Mouse (Mus musculus): ENCODE data around the gene Rabl3. TPM values are rescaled to one million over a fixed set of nuclear protein-coding genes. Genes with fewer than 3 reads are reported as not detected.

Rabl3 gene
- 19.9 and 20.4 TPM in 2 replicates for polyA plus RNA-seq (2015; fragmentation: Nextera tagmentation; extraction: Ambion mirVana)

DNA sequence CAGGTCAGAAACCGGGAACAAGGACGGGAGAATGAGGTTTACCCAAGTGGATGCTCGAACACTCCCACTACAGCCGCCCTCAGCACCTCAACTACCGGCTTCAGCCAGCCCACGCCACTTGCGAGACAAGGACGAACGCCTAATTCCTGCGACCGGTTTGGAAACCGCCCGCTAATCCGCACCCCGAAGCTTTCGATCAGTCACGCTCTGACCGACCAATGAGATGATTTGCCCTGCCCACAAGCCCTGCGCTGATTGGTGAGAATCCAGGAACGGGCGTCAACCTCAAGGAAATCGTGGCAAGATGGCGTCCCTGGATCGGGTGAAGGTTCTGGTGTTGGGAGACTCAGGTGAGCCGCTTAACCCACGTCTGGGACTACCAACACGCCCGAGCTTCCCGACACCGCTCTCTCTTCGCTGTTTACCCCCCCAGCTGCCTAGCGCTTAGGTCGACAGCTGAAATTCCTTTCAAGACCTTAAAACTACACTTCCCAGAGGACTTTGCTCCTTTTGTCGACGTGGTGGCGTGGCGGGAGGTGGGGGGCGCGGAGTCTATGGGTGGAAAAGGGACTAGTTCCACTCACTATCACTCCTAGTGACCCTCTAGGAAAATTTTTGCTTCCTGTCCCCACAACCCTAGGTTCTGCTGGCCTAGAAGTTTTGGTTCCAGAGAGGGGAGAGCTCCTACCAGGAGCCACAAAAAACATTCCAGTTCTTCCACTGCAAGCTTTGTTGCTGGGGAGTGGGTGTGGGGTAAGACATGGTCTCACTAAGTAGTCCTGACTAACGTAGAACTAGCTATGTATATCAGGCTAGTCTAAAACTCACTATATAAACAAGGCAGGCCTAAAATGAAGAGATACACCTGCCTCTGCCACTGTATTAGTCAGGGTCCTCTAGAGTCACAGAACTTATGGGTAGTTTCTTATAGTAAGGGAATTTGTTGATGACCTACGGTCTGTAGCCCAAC is at the start of gene Rabl3, which contains the start of gene Gtf2e1:
Gene Rabl3, plus strand, starts transcription at position 275 of the 970 bp plus-strand sequence.
Gene Gtf2e1, minus strand, starts transcription at position 179 of the 970 bp plus-strand sequence.
- Histone ChIP-seq H3K27me3 (ENCODE audit: control insufficient read depth, insufficient read depth, low read length) (no peaks in the 10 kb centered on the region), H3K4me1 (ENCODE audit: control insufficient read depth, insufficient read depth, low read length) (peaks cover 16% of the 10 kb centered on the region), H3K36me3 (ENCODE audit: control insufficient read depth, insufficient read depth) (peaks cover 20% of the 10 kb centered on the region), H3K9ac (ENCODE audit: low read length) (peak within 1 kb of the TSS; percentile 92), H3K9me3 (replicated peaks; ENCODE audit: control insufficient read depth, low read length) (no peaks in the 10 kb centered on the region), H3K4me3 (ENCODE audit: low read length) (peak within 1 kb of the TSS; percentile 98), H3K4me2 (ENCODE audit: low read depth, low read length) (peak within 1 kb of the TSS; percentile 90), H3K27ac (ENCODE audit: low read length) (peak within 1 kb of the TSS; percentile 94)
- 2% methylated on average over 41 of the region's 41 CpGs for WGBS
- peak; percentile 99 for ATAC-seq (replicated peaks; ENCODE audit: extremely low read depth, insufficient read depth, low FRiP score)

DNA sequence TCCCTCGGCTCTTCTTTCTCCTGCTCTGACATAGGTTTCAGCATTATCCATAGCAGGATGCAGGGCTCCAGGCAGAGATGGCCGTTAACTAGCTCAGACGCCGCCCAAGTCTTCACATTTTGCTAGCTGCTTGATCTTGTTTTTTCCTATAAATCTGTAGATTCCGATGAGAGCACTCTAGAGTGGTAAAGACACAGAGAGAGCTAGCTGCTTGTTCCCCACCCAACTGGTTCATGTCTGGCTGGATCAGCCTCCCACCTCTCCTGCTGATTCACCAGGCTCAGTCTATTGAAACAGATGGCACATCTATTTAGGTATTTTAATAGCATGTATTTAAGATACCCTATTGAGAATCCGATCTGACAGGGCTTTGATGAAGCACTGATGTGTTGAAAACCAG is 44.7 kb upstream of the Rabl3 start:
- no peak for ATAC-seq (replicated peaks; ENCODE audit: extremely low read depth, insufficient read depth, low FRiP score)
- Histone ChIP-seq H3K27me3 (ENCODE audit: control insufficient read depth, insufficient read depth, low read length) (no peaks in the 10 kb centered on the region), H3K9ac (ENCODE audit: low read length) (no peak overlapping the region), H3K4me1 (ENCODE audit: control insufficient read depth, insufficient read depth, low read length) (no peaks in the 10 kb centered on the region), H3K4me2 (ENCODE audit: low read depth, low read length) (no peak overlapping the region), H3K27ac (ENCODE audit: low read length) (no peak overlapping the region), H3K9me3 (replicated peaks; ENCODE audit: control insufficient read depth, low read length) (no peaks in the 10 kb centered on the region), H3K4me3 (ENCODE audit: low read length) (no peak overlapping the region), H3K36me3 (ENCODE audit: control insufficient read depth, insufficient read depth) (no peaks in the 10 kb centered on the region)
- WGBS, result 83% methylated on average over 6 of the region's 6 CpGs

DNA sequence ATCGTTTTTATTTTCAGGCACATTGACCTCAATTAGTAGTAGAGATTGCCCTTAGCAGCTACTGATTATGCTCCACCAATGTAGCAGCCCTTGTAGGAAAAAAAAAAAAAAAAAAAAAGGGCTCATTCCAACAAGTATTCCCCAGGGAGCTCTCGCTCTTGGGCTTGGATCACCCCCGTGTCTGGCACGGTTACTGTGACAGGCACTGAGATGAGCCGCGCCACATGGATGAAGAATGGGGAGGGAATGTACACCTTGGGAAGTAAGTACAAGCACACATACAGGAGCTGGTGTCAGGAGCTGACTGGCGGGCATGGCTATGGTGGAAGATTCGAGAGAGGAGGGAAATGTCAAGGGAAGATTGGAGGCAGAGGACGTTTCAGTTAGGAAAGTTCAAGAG is 41.1 kb upstream of the Rabl3 start:
- 65% methylated on average over 9 of the region's 9 CpGs for WGBS
- no peaks in the 10 kb centered on the region for H3K36me3 ChIP-seq (ENCODE audit: control insufficient read depth, insufficient read depth)
- ATAC-seq (replicated peaks; ENCODE audit: extremely low read depth, insufficient read depth, low FRiP score), result no peak
- no peak overlapping the region for H3K27ac ChIP-seq (ENCODE audit: low read length)
- H3K9ac ChIP-seq (ENCODE audit: low read length), result no peak overlapping the region
- H3K4me2 ChIP-seq (ENCODE audit: low read depth, low read length), result no peak overlapping the region
- no peaks in the 10 kb centered on the region for H3K27me3 ChIP-seq (ENCODE audit: control insufficient read depth, insufficient read depth, low read length)
- no peaks in the 10 kb centered on the region for H3K9me3 ChIP-seq (replicated peaks; ENCODE audit: control insufficient read depth, low read length)
- H3K4me3 ChIP-seq (ENCODE audit: low read length), result no peak overlapping the region
- H3K4me1 ChIP-seq (ENCODE audit: control insufficient read depth, insufficient read depth, low read length), result no peaks in the 10 kb centered on the region

DNA sequence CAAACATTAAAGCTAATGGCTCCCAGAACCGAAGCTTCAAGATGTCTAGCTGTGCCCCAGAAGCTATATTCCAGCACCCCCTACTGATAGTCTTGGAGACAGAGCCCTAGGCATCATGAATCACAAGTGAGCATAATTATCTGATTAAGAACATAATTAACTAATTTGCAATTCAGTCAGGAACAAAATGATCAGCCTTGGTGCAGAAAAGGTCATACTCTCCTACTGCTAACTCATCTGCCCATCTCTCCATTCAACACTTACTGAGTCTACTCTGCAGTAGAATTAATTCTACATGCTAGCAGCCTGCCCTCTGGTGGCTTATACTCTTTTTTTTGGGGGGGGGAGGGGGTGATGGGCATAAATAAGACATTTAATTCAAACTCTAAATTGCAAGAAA is 35.2 kb upstream of the Rabl3 start:
- H3K9ac ChIP-seq (ENCODE audit: low read length), result no peak overlapping the region
- WGBS, result 67% methylated on average over 1 of the region's 1 CpGs
- H3K27me3 ChIP-seq (ENCODE audit: control insufficient read depth, insufficient read depth, low read length), result no peaks in the 10 kb centered on the region
- no peak overlapping the region for H3K4me2 ChIP-seq (ENCODE audit: low read depth, low read length)
- no peaks in the 10 kb centered on the region for H3K9me3 ChIP-seq (replicated peaks; ENCODE audit: control insufficient read depth, low read length)
- no peak overlapping the region for H3K27ac ChIP-seq (ENCODE audit: low read length)
- H3K36me3 ChIP-seq (ENCODE audit: control insufficient read depth, insufficient read depth), result no peaks in the 10 kb centered on the region
- no peak overlapping the region for H3K4me3 ChIP-seq (ENCODE audit: low read length)
- H3K4me1 ChIP-seq (ENCODE audit: control insufficient read depth, insufficient read depth, low read length), result no peaks in the 10 kb centered on the region
- ATAC-seq (replicated peaks; ENCODE audit: extremely low read depth, insufficient read depth, low FRiP score), result no peak

DNA sequence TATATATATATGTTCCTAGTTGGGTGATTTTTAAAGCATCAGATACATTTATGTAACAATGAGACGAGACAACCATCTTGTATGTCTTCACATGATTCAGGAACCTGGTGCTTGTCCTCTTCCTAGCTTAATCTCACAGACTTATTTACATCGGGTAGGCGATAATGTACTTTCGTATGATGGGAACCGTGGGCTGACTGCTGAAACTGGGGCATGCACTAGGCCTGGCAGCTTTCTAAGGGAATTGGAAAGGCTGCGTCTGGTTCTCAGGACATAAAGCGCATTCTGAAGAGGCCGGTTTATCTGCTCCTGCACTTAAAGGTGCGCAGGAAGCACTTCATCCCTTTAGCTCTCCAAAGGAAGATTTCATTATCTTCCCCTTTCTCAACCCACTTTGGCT is 32.9 kb upstream of the Rabl3 start:
- no peak overlapping the region for H3K27ac ChIP-seq (ENCODE audit: low read length)
- H3K36me3 ChIP-seq (ENCODE audit: control insufficient read depth, insufficient read depth), result peaks cover 16% of the 10 kb centered on the region
- ATAC-seq (replicated peaks; ENCODE audit: extremely low read depth, insufficient read depth, low FRiP score), result no peak
- WGBS, result 54% methylated on average over 9 of the region's 9 CpGs
- H3K9ac ChIP-seq (ENCODE audit: low read length), result no peak overlapping the region
- H3K27me3 ChIP-seq (ENCODE audit: control insufficient read depth, insufficient read depth, low read length), result no peaks in the 10 kb centered on the region
- H3K9me3 ChIP-seq (replicated peaks; ENCODE audit: control insufficient read depth, low read length), result no peaks in the 10 kb centered on the region
- no peak overlapping the region for H3K4me2 ChIP-seq (ENCODE audit: low read depth, low read length)
- no peaks in the 10 kb centered on the region for H3K4me1 ChIP-seq (ENCODE audit: control insufficient read depth, insufficient read depth, low read length)
- no peak overlapping the region for H3K4me3 ChIP-seq (ENCODE audit: low read length)

DNA sequence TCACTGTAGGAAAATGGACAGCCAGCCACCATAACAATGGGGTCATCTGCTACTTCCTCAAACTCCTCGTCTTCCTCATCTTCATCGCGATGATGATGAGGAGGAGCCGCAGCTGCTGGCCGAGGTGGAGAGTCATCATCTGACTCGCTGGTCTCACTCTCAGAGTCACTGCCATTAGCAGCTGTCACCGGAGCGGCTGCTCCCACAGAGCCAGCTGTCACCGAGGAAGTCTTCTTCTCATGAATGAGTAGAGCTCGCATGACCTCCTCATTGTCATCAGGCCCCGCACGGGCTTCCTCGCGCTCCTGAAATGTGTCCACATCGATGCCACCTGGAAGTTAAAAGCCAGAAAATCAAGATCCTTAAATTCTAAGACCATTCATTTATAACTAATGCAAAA is 28.2 kb upstream of the Rabl3 start:
- H3K4me3 ChIP-seq (ENCODE audit: low read length), result no peak overlapping the region
- H3K27me3 ChIP-seq (ENCODE audit: control insufficient read depth, insufficient read depth, low read length), result no peaks in the 10 kb centered on the region
- no peak overlapping the region for H3K4me2 ChIP-seq (ENCODE audit: low read depth, low read length)
- no peak overlapping the region for H3K9ac ChIP-seq (ENCODE audit: low read length)
- H3K4me1 ChIP-seq (ENCODE audit: control insufficient read depth, insufficient read depth, low read length), result no peaks in the 10 kb centered on the region
- WGBS, result 91% methylated on average over 15 of the region's 15 CpGs
- H3K36me3 ChIP-seq (ENCODE audit: control insufficient read depth, insufficient read depth), result peaks cover 25% of the 10 kb centered on the region
- no peak for ATAC-seq (replicated peaks; ENCODE audit: extremely low read depth, insufficient read depth, low FRiP score)
- H3K9me3 ChIP-seq (replicated peaks; ENCODE audit: control insufficient read depth, low read length), result no peaks in the 10 kb centered on the region
- no peak overlapping the region for H3K27ac ChIP-seq (ENCODE audit: low read length)

DNA sequence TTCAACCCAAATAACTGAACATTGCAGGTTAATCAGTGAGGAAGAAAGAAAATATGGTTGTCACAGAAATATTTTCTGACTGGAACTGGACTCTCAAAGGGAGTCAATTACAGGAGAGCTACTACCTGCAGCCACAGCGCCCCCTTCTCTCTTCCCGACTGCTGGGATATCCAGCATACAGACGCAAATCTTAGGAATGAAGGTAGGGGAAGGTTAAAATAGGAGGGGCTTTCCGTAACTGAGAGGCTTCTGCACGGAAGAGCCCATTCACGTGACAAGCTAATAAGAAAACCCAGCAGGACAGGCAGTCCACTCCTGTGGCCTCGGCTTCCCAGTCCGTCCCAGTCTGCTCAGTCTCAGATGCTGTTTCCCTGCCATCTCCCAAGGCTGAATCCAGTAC is 25.0 kb upstream of the Rabl3 start:
- ATAC-seq (replicated peaks; ENCODE audit: extremely low read depth, insufficient read depth, low FRiP score), result no peak
- 82% methylated on average over 8 of the region's 8 CpGs for WGBS
- H3K4me2 ChIP-seq (ENCODE audit: low read depth, low read length), result no peak overlapping the region
- H3K36me3 ChIP-seq (ENCODE audit: control insufficient read depth, insufficient read depth), result peaks cover 27% of the 10 kb centered on the region
- no peak overlapping the region for H3K4me3 ChIP-seq (ENCODE audit: low read length)
- no peak overlapping the region for H3K27ac ChIP-seq (ENCODE audit: low read length)
- H3K4me1 ChIP-seq (ENCODE audit: control insufficient read depth, insufficient read depth, low read length), result no peaks in the 10 kb centered on the region
- no peak overlapping the region for H3K9ac ChIP-seq (ENCODE audit: low read length)
- H3K9me3 ChIP-seq (replicated peaks; ENCODE audit: control insufficient read depth, low read length), result no peaks in the 10 kb centered on the region
- H3K27me3 ChIP-seq (ENCODE audit: control insufficient read depth, insufficient read depth, low read length), result no peaks in the 10 kb centered on the region

DNA sequence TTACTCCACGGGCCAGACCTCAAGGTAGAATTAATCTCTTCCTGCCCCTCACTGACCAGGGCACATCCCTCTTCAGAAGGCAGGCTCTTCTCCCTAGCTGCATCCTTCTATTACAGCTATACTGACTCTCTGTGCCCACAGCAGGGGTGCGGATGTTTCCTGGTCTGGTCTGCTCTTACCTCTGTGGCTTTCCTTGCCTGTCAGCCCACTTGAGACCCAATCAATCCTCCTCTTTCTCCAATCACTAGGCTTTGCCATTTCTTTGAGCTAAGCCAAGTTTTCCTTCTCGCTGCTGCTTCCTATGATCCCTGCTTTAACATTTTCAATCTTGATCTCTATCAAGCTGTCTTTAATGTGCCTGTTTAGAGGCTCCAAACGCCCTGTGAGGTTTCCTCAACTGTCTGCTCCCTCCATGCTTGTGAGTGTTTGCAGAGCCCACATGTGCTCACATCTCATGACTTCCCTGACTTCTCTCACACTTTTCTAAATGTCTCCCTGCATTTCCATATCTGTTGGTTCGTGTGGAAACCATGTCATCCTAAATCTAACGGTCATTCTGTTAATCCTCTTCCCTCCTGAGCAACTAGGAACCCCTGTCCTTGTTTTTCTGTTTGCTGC is 23.2 kb upstream of the Rabl3 start:
- no peak for ATAC-seq (replicated peaks; ENCODE audit: extremely low read depth, insufficient read depth, low FRiP score)
- Histone ChIP-seq H3K4me1 (ENCODE audit: control insufficient read depth, insufficient read depth, low read length) (no peaks in the 10 kb centered on the region), H3K27me3 (ENCODE audit: control insufficient read depth, insufficient read depth, low read length) (no peaks in the 10 kb centered on the region), H3K36me3 (ENCODE audit: control insufficient read depth, insufficient read depth) (peaks cover 30% of the 10 kb centered on the region), H3K27ac (ENCODE audit: low read length) (no peak overlapping the region), H3K4me2 (ENCODE audit: low read depth, low read length) (no peak overlapping the region), H3K4me3 (ENCODE audit: low read length) (no peak overlapping the region), H3K9ac (ENCODE audit: low read length) (no peak overlapping the region), H3K9me3 (replicated peaks; ENCODE audit: control insufficient read depth, low read length) (peaks cover 5% of the 10 kb centered on the region; the same call in 1 of the 2 replicates)
- WGBS, result 78% methylated on average over 6 of the region's 6 CpGs
